Comparison of ENCODE assay signal across 23 mouse cellular contexts in the genomic region with DNA sequence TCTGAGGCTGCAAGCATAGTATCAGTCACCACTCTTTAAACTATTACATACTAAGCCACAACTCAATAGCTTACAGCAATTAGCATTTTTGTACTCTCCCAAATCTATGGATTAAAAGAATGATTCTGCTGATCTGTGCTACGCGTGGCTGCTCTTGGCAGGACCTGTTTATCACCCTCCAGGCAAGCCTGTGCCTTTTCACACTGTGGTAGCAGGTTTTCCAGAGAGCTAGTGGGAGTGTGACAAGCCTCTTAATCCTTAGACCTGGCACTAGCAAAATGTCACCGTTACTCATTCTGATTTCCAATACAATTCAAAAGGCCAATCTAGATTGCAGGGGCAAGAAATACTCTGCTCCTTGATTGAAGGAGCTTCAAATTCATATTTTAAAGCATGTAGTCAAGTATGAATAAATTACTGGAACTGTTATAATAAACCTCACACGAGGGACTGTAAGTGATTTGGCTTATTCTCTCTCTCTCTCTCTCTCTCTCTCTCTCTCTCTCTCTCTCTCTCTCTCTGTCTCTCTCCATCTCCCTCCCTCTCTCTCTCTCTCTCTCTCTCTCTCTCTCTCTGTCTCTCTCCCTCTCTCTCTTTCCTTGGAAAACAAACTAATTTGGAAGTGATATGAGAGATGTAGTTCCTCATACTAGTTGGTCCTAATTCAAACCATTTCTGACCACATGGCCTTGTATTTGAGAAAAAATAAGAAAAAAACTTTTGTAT.
DNase-seq lines count a peak whose midpoint lies in the region; ATAC-seq and TF ChIP-seq lines count a peak whose summit lies in the region.
"Had no signal": no experiment of that assay in that cellular context is flagged by ENCODE, and none has a peak within 500 bp of the region (broad histone marks: within the 10 kb centered on the region; RNA-seq: fewer than 3 reads in every experiment).

No protein-coding gene starts in this region.

- peak; percentile 73 for ATAC-seq in forebrain, embryonic 16.5 days
- 0 out of 2 replicates have a peak, but pooled peaks have one; percentile 41 for ATAC-seq in midbrain, postnatal 0 days (ENCODE audit: low FRiP score)
- no peak for ATAC-seq in kidney, embryonic 15.5 days (replicated peaks; ENCODE audit: low FRiP score)
- ATAC-seq: CD4-positive, CD25-positive, alpha-beta regulatory T cell, adult 4 months had no signal

- WGBS in forebrain, embryonic 16.5 days = 21% methylated on average over 4 of the region's 4 CpGs
- 25% methylated on average over 4 of the region's 4 CpGs for WGBS in midbrain, postnatal 0 days
- 42% methylated on average over 4 of the region's 4 CpGs for WGBS in kidney, adult 2 months
- 58% methylated on average over 4 of the region's 4 CpGs for WGBS in kidney, embryonic 15.5 days

- no peak overlapping the region for H3K9ac ChIP-seq in forebrain, embryonic 16.5 days (replicated peaks; ENCODE audit: low read depth, low read length)
- H3K9ac ChIP-seq in midbrain, postnatal 0 days (replicated peaks; ENCODE audit: low read length, poor library complexity, severe bottlenecking) = no peak overlapping the region
- no peak overlapping the region for H3K9ac ChIP-seq in kidney, embryonic 15.5 days
- H3K9ac ChIP-seq: heart, embryonic 13.5 days; hindbrain, embryonic 15.5 days had no signal

- no peaks in the 10 kb centered on the region for H3K36me3 ChIP-seq in forebrain, embryonic 16.5 days (ENCODE audit: control insufficient read depth, insufficient read depth)
- H3K36me3 ChIP-seq in midbrain, postnatal 0 days (ENCODE audit: insufficient read depth, low read length) = no peaks in the 10 kb centered on the region
- H3K36me3 ChIP-seq in kidney, adult 2 months (ENCODE audit: control insufficient read depth, insufficient read depth, low read length) = no peaks in the 10 kb centered on the region
- no peaks in the 10 kb centered on the region for H3K36me3 ChIP-seq in kidney, embryonic 15.5 days
- H3K36me3 ChIP-seq: heart, embryonic 13.5 days; hindbrain, embryonic 15.5 days had no signal

- H3K4me2 ChIP-seq in forebrain, embryonic 16.5 days (ENCODE audit: low read length) = no peak overlapping the region
- H3K4me2 ChIP-seq in midbrain, postnatal 0 days (ENCODE audit: low read depth, low read length, poor library complexity, severe bottlenecking) = no peak overlapping the region
- H3K4me2 ChIP-seq in kidney, embryonic 15.5 days = no peak overlapping the region
- H3K4me2 ChIP-seq: heart, embryonic 13.5 days; hindbrain, embryonic 15.5 days; liver, embryonic 11.5 days had no signal

- H3K27me3 ChIP-seq in forebrain, embryonic 16.5 days (replicated peaks; ENCODE audit: control insufficient read depth, insufficient read depth, low read length) = no peaks in the 10 kb centered on the region
- H3K27me3 ChIP-seq in midbrain, postnatal 0 days (ENCODE audit: insufficient read depth, low read length) = no peaks in the 10 kb centered on the region
- H3K27me3 ChIP-seq in kidney, adult 2 months (replicated peaks; ENCODE audit: control insufficient read depth, insufficient read depth, low read length) = no peaks in the 10 kb centered on the region
- H3K27me3 ChIP-seq in kidney, embryonic 15.5 days = no peaks in the 10 kb centered on the region
- H3K27me3 ChIP-seq: heart, embryonic 13.5 days; hindbrain, embryonic 15.5 days; megakaryocyte, embryonic 14.5 days had no signal

- H3K4me3 ChIP-seq in forebrain, embryonic 16.5 days (replicated peaks; ENCODE audit: low read length) = no peak overlapping the region
- no peak overlapping the region for H3K4me3 ChIP-seq in midbrain, postnatal 0 days (ENCODE audit: low read depth, low read length)
- no peak overlapping the region for H3K4me3 ChIP-seq in kidney, adult 2 months (ENCODE audit: insufficient read depth, low read depth, low read length)
- H3K4me3 ChIP-seq in kidney, embryonic 15.5 days (replicated peaks) = no peak overlapping the region
- H3K4me3 ChIP-seq: heart, embryonic 13.5 days; hindbrain, embryonic 15.5 days; left cerebral cortex, adult 2 months; megakaryocyte, embryonic 14.5 days; myocyte had no signal

- H3K9me3 ChIP-seq in forebrain, embryonic 16.5 days (ENCODE audit: control insufficient read depth, low read length) = no peaks in the 10 kb centered on the region
- no peaks in the 10 kb centered on the region for H3K9me3 ChIP-seq in midbrain, postnatal 0 days (ENCODE audit: low read length)
- H3K9me3 ChIP-seq in kidney, embryonic 15.5 days (replicated peaks) = no peaks in the 10 kb centered on the region
- H3K9me3 ChIP-seq: heart, embryonic 13.5 days; hindbrain, embryonic 15.5 days had no signal

- H3K27ac ChIP-seq in forebrain, embryonic 16.5 days (ENCODE audit: low read length) = no peak overlapping the region
- H3K27ac ChIP-seq in midbrain, postnatal 0 days (ENCODE audit: low read depth, low read length) = no peak overlapping the region
- no peak overlapping the region for H3K27ac ChIP-seq in kidney, adult 2 months (ENCODE audit: insufficient read depth, low read depth, low read length)
- no peak overlapping the region for H3K27ac ChIP-seq in kidney, embryonic 15.5 days
- H3K27ac ChIP-seq: heart, embryonic 13.5 days; hindbrain, embryonic 15.5 days; left cerebral cortex, adult 2 months had no signal

- DNase-seq in cerebellum, postnatal 14 days = peak; percentile 47 to 69
- no peak for DNase-seq in cerebellum, adult 11-12 months
- peak; percentile 7 to 23 for DNase-seq in layer of hippocampus, postnatal 14 days (ENCODE audit: low spot score in 2 of 2)
- DNase-seq in layer of hippocampus, postnatal 36 days = no peak
- DNase-seq in midbrain, postnatal 0 days (ENCODE audit: low spot score) = peak; percentile 65
- DNase-seq in kidney, adult 2 months = no peak
- DNase-seq: gastrocnemius, postnatal 10 days; heart, adult 18-20 months; kidney, adult 18-20 months; kidney, postnatal 14 days; lung, adult 18-20 months; right cerebral cortex, postnatal 14 days; spleen, adult 18-20 months; thymus, postnatal 4 days had no signal

- no peak for TF ChIP-seq POLR2A in kidney, adult 2 months (IDR thresholded peaks at IDR 0.05; ENCODE audit: low read depth, low read length)

- no peak for TF ChIP-seq CTCF in midbrain, postnatal 0 days (IDR thresholded peaks at IDR 0.05)
- no peak for TF ChIP-seq CTCF in kidney, adult 2 months (conservative IDR thresholded peaks at IDR 0.05; ENCODE audit: insufficient read depth, insufficient read length, low read depth, low read length)

- 0 out of 2 replicates have a peak, but pooled peaks cover 3% of the 10 kb centered on the region for H3K4me1 ChIP-seq in forebrain, embryonic 16.5 days (replicated peaks; ENCODE audit: control insufficient read depth, insufficient read depth, low read length)
- H3K4me1 ChIP-seq in midbrain, postnatal 0 days (ENCODE audit: insufficient read depth, low read length) = no peaks in the 10 kb centered on the region
- no peaks in the 10 kb centered on the region for H3K4me1 ChIP-seq in kidney, adult 2 months (ENCODE audit: control insufficient read depth, insufficient read depth, low read length)
- H3K4me1 ChIP-seq in kidney, embryonic 15.5 days = no peaks in the 10 kb centered on the region
- H3K4me1 ChIP-seq: heart, embryonic 13.5 days; hindbrain, embryonic 15.5 days; megakaryocyte, embryonic 14.5 days had no signal

Comparison
In these comparisons a context has a peak if more than half of its experiments do, and no peak if none do; other contexts are left out.
1. DNase-seq: peak in cerebellum, postnatal 14 days (2 of 2), layer of hippocampus, postnatal 14 days (2 of 2) and midbrain, postnatal 0 days (single experiment); none in cerebellum, adult 11-12 months (single experiment), layer of hippocampus, postnatal 36 days (0 of 2) and kidney, adult 2 months (single experiment).